Mouse (Mus musculus): ENCODE measurements around the gene Ptprg.

DNA sequence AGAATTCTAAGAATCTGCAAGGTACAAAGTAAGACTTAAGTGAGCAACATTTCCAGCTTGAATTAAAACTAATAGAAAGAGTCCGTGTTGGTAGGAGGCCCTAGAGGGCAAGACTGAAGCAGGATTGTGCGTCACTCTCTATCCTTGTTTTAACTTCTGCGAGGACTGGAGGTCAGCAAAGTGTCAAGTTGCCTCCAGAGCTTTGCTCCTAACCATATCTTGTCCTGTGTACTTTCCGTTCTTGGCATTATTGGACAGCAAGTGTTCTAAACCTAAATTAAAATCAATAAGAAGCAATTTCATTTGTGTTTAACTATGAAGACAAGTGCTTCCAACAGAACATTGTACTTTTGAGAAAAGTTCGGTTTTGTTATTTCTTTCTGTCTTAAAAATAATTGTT is 20.4 kb downstream of the Ptprg start:
- TF ChIP-seq CTCF (IDR thresholded peaks at IDR 0.05; ENCODE audit: low read depth) (no peak), EP300 (IDR thresholded peaks at IDR 0.05; ENCODE audit: low read depth) (no peak)
